Mouse (Mus musculus) right cerebral cortex, adult 18-20 months (tissue): ENCODE measurements at regions not wholly inside any gene's neighbourhood (a gene's known extent, or its start where the extent isn't known, plus 50 kb on each side); places are given as distances from the start of the nearest gene placed in this dataset.
"Not testable (repeated sequence)": the region's sequence is repeated elsewhere in the genome, so short reads cannot be mapped to it uniquely, and the experiment has no call there.

Source experiments
- DNase-seq: peaks from one replicate; pipeline ENCODE4 v3.0.0; 2022; ENCODE audit warnings: mixed read lengths

DNA sequence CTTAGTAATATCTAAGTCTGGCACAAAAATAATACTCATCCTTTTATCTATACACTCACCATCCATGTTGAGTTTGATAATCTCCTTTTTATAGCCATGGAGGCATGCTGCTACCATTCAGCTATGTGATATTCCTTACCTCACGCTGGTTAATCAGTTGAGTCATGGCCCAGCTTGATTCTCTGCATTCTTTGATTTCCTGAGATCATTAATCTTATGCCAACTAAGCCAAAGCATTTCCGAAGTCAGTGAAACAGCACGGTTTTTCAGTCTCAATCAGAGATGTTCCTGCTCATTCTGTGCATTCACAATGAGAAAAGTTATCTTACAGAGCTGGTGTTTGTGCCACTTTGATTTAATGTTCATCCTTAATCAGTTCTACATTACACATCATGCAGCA is 380.7 kb upstream of the Dsel start:
- no peak for DNase-seq

DNA sequence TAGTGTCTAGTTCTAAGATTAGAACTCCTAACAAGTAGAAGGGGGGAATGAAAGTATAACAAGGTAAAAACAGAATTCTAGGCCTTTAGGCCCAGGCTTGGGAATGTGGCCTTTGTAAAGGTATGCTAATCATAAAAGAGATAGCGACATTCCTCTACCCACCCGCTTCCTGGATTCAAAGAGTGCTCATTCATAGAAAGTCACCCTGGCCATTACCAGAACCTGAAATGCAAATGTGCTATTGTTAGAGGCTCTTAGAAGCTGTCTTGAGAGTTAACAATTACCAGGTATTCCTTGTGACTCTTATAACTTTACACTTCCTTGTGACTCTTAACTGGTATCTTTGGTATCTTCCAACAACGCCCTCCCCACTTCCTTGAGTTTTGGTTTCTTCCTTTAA is 360.8 kb upstream of the Dsel start:
- not testable (repeated sequence) for DNase-seq

DNA sequence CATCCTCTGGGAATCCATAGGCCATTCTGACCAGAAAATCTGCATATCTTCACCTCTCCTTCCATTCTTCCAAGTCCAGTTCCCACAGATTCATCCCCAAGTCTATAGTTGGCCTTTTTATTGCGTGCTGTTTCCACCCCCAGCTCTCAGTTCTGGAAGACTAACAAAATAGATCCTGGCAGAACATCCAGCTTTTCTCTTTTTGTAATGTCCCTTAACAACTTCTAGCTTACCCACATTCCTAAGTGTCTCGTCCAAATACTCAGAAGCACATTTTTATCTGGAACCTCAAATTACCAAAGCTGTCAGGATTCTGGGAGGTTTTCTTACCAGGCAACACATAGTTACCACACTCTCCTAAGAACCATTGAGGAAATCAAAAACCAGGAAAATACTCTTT is 327.9 kb upstream of the Dsel start:
- DNase-seq: peak; percentile 2

DNA sequence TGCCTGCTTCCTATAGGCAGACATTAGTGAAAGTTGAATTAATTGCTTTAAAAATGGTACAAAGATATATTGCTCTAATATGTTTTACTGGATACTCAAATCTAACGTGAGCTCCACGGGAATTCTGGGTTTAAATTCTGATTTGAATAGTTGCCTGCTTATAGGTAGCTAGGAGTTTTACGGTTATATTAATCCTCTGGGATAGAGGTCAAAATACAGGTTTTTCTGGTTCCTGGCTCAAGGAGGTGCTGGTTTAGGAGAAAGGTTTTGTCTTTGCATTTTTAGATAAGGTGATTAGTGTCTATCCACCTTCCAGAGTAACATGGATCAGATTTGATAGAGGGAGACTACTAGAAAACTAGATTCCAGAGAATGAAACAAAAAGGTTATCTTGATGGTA is 315.7 kb upstream of the Dsel start:
- DNase-seq: no peak
